Mouse (Mus musculus): Measurements from ENCODE around the gene Ccdc65. TPM values are rescaled to one million over a fixed set of nuclear protein-coding genes. Genes with fewer than 3 reads are reported as not detected.

Ccdc65 gene
- polyA plus RNA-seq, 1 experiment from 2014 or later, result 0.70 TPM

GRCm38 (mm10) chr15:98729791-98730545 is 22.0 kb downstream of the Ccdc65 start:
- DNase-seq (ENCODE audit: low spot score) (no peak), ATAC-seq (ENCODE audit: low FRiP score, low TSS enrichment) (no peak)
- Histone ChIP-seq H3K4me3 (ENCODE audit: low read depth, low read length) (no peak overlapping the region), H3K27ac (replicated peaks) (no peak overlapping the region), H3K9ac (ENCODE audit: low read length) (no peak overlapping the region), H3K36me3 (ENCODE audit: control insufficient read depth, insufficient read depth, low read length) (no peaks in the 10 kb centered on the region), H3K4me1 (replicated peaks; ENCODE audit: control insufficient read depth, insufficient read depth) (peaks cover 3% of the 10 kb centered on the region; the same call in 1 of the 2 replicates), H3K4me2 (replicated peaks; ENCODE audit: low read depth) (no peak overlapping the region), H3K27me3 (ENCODE audit: control insufficient read depth, insufficient read depth, low read length) (no peaks in the 10 kb centered on the region), H3K9me3 (ENCODE audit: control insufficient read depth, low read length) (no peaks in the 10 kb centered on the region)
- TF ChIP-seq EP300 (optimal IDR thresholded peaks at IDR 0.05) (no peak), CTCF (IDR thresholded peaks at IDR 0.05; ENCODE audit: low read depth) (no peak)
- 68% methylated on average over 7 of the region's 7 CpGs for WGBS

- Histone ChIP-seq H3K36me3 (ENCODE audit: control insufficient read depth, insufficient read depth, low read length) (no peaks in the 10 kb centered on the region), H3K4me3 (ENCODE audit: low read depth, low read length) (no peak overlapping the region), H3K9ac (ENCODE audit: low read length) (no peak overlapping the region), H3K4me1 (replicated peaks; ENCODE audit: control insufficient read depth, insufficient read depth) (peaks cover 3% of the 10 kb centered on the region; the same call in 1 of the 2 replicates), H3K27ac (replicated peaks) (no peak overlapping the region), H3K9me3 (ENCODE audit: control insufficient read depth, low read length) (no peaks in the 10 kb centered on the region), H3K27me3 (ENCODE audit: control insufficient read depth, insufficient read depth, low read length) (no peaks in the 10 kb centered on the region), H3K4me2 (replicated peaks; ENCODE audit: low read depth) (no peak overlapping the region)
- 58% methylated on average over 6 of the region's 6 CpGs for WGBS
- ATAC-seq (ENCODE audit: low FRiP score, low TSS enrichment) (no peak), DNase-seq (ENCODE audit: low spot score) (no peak)
- no peak for TF ChIP-seq CTCF (IDR thresholded peaks at IDR 0.05; ENCODE audit: low read depth)
- TF ChIP-seq EP300 (optimal IDR thresholded peaks at IDR 0.05), result no peak
These were observed 22.8 kb downstream of the Ccdc65 start for GRCm38 (mm10) chr15:98730790-98731189.

- Histone ChIP-seq H3K9ac (ENCODE audit: low read length) (no peak overlapping the region), H3K36me3 (ENCODE audit: control insufficient read depth, insufficient read depth, low read length) (no peaks in the 10 kb centered on the region), H3K27ac (replicated peaks) (no peak overlapping the region), H3K27me3 (ENCODE audit: control insufficient read depth, insufficient read depth, low read length) (no peaks in the 10 kb centered on the region), H3K4me1 (replicated peaks; ENCODE audit: control insufficient read depth, insufficient read depth) (peaks cover 3% of the 10 kb centered on the region; the same call in 1 of the 2 replicates), H3K9me3 (ENCODE audit: control insufficient read depth, low read length) (no peaks in the 10 kb centered on the region), H3K4me2 (replicated peaks; ENCODE audit: low read depth) (no peak overlapping the region), H3K4me3 (ENCODE audit: low read depth, low read length) (no peak overlapping the region)
- 59% methylated on average over 8 of the region's 8 CpGs for WGBS
- DNase-seq (ENCODE audit: low spot score) (no peak), ATAC-seq (ENCODE audit: low FRiP score, low TSS enrichment) (no peak)
- TF ChIP-seq CTCF (IDR thresholded peaks at IDR 0.05; ENCODE audit: low read depth), result no peak
- no peak for TF ChIP-seq EP300 (optimal IDR thresholded peaks at IDR 0.05)
These were observed 24.1 kb downstream of the Ccdc65 start for GRCm38 (mm10) chr15:98732006-98732531.

GRCm38 (mm10) chr15:98733370-98733769 is 25.4 kb downstream of the Ccdc65 start:
- DNase-seq (ENCODE audit: low spot score), result no peak
- H3K4me3 ChIP-seq (ENCODE audit: low read depth, low read length), result no peak overlapping the region
- H3K27me3 ChIP-seq (ENCODE audit: control insufficient read depth, insufficient read depth, low read length), result no peaks in the 10 kb centered on the region
- 45% methylated on average over 6 of the region's 6 CpGs for WGBS
- no peak for TF ChIP-seq EP300 (optimal IDR thresholded peaks at IDR 0.05)
- TF ChIP-seq CTCF (IDR thresholded peaks at IDR 0.05; ENCODE audit: low read depth), result no peak
- H3K9me3 ChIP-seq (ENCODE audit: control insufficient read depth, low read length), result no peaks in the 10 kb centered on the region
- no peak overlapping the region for H3K4me2 ChIP-seq (replicated peaks; ENCODE audit: low read depth)
- no peak overlapping the region for H3K27ac ChIP-seq (replicated peaks)
- H3K9ac ChIP-seq (ENCODE audit: low read length), result no peak overlapping the region
- H3K36me3 ChIP-seq (ENCODE audit: control insufficient read depth, insufficient read depth, low read length), result no peaks in the 10 kb centered on the region
- ATAC-seq (ENCODE audit: low FRiP score, low TSS enrichment), result no peak
- H3K4me1 ChIP-seq (replicated peaks; ENCODE audit: control insufficient read depth, insufficient read depth), result no peaks in the 10 kb centered on the region

GRCm38 (mm10) chr15:98733976-98734566 is 26.1 kb downstream of the Ccdc65 start:
- 57% methylated on average over 5 of the region's 5 CpGs for WGBS
- no peaks in the 10 kb centered on the region for H3K27me3 ChIP-seq (ENCODE audit: control insufficient read depth, insufficient read depth, low read length)
- H3K9me3 ChIP-seq (ENCODE audit: control insufficient read depth, low read length), result no peaks in the 10 kb centered on the region
- TF ChIP-seq CTCF (IDR thresholded peaks at IDR 0.05; ENCODE audit: low read depth), result no peak
- no peak for TF ChIP-seq EP300 (optimal IDR thresholded peaks at IDR 0.05)
- no peaks in the 10 kb centered on the region for H3K36me3 ChIP-seq (ENCODE audit: control insufficient read depth, insufficient read depth, low read length)
- H3K9ac ChIP-seq (ENCODE audit: low read length), result no peak overlapping the region
- ATAC-seq (ENCODE audit: low FRiP score, low TSS enrichment), result no peak
- no peak overlapping the region for H3K4me2 ChIP-seq (replicated peaks; ENCODE audit: low read depth)
- H3K4me3 ChIP-seq (ENCODE audit: low read depth, low read length), result no peak overlapping the region
- DNase-seq (ENCODE audit: low spot score), result no peak
- no peaks in the 10 kb centered on the region for H3K4me1 ChIP-seq (replicated peaks; ENCODE audit: control insufficient read depth, insufficient read depth)
- H3K27ac ChIP-seq (replicated peaks), result no peak overlapping the region

GRCm38 (mm10) chr15:98736521-98736920 is 28.5 kb downstream of the Ccdc65 start:
- TF ChIP-seq EP300 (optimal IDR thresholded peaks at IDR 0.05), result no peak
- TF ChIP-seq CTCF (IDR thresholded peaks at IDR 0.05; ENCODE audit: low read depth), result no peak
- no peak overlapping the region for H3K27ac ChIP-seq (replicated peaks)
- H3K4me2 ChIP-seq (replicated peaks; ENCODE audit: low read depth), result no peak overlapping the region
- peaks cover 8% of the 10 kb centered on the region; the same call in 1 of the 2 replicates for H3K36me3 ChIP-seq (ENCODE audit: control insufficient read depth, insufficient read depth, low read length)
- H3K9me3 ChIP-seq (ENCODE audit: control insufficient read depth, low read length), result no peaks in the 10 kb centered on the region
- no peak overlapping the region for H3K9ac ChIP-seq (ENCODE audit: low read length)
- H3K4me1 ChIP-seq (replicated peaks; ENCODE audit: control insufficient read depth, insufficient read depth), result no peaks in the 10 kb centered on the region
- no peak for DNase-seq (ENCODE audit: low spot score)
- H3K27me3 ChIP-seq (ENCODE audit: control insufficient read depth, insufficient read depth, low read length), result no peaks in the 10 kb centered on the region
- no peak for ATAC-seq (ENCODE audit: low FRiP score, low TSS enrichment)
- no peak overlapping the region for H3K4me3 ChIP-seq (ENCODE audit: low read depth, low read length)
- WGBS, result 72% methylated on average over 10 of the region's 10 CpGs
